Mouse (Mus musculus): ENCODE results near the gene Olfr736.

Olfr736 gene

GRCm38 (mm10) chr14:50380863-50381262, at the start of gene Olfr736:
TSS of gene Olfr736 (plus strand) at chr14:50381163.
- no peak for DNase-seq (ENCODE audit: low spot score in 2 of 2)

- no peak for DNase-seq (ENCODE audit: low spot score in 2 of 2)
Measured at GRCm38 (mm10) chr14:50348796-50349195, 32.2 kb upstream of the Olfr736 start, which contains the start of gene Olfr735. TSS of gene Olfr735 (minus strand) at chr14:50348872.

- no peak for DNase-seq (ENCODE audit: low spot score in 2 of 2)
Measured at GRCm38 (mm10) chr14:50352438-50352837, 28.5 kb upstream of the Olfr736 start.

GRCm38 (mm10) chr14:50356725-50357124, 24.2 kb upstream of the Olfr736 start:
- no peak for DNase-seq (ENCODE audit: low spot score in 2 of 2)

- DNase-seq (ENCODE audit: low spot score in 2 of 2) = no peak
Measured at GRCm38 (mm10) chr14:50357593-50357992, 23.4 kb upstream of the Olfr736 start, which contains the start of gene Tlr11. TSS of gene Tlr11 (plus strand) at chr14:50357914.

GRCm38 (mm10) chr14:50360480-50360879, 20.5 kb upstream of the Olfr736 start:
- no peak for DNase-seq (ENCODE audit: low spot score in 2 of 2)

GRCm38 (mm10) chr14:50363561-50363960, 17.4 kb upstream of the Olfr736 start:
- DNase-seq (ENCODE audit: low spot score in 2 of 2) = no peak

GRCm38 (mm10) chr14:50407268-50407667, 26.3 kb downstream of the Olfr736 start, which contains the start of gene Olfr738:
TSS of gene Olfr738 (plus strand) at chr14:50407568.
- DNase-seq (ENCODE audit: low spot score in 2 of 2) = no peak

- DNase-seq (ENCODE audit: low spot score in 2 of 2) = no peak
Measured at GRCm38 (mm10) chr14:50418326-50418725, 37.4 kb downstream of the Olfr736 start, which contains the start of gene Olfr739. TSS of gene Olfr739 (plus strand) at chr14:50418626.

Data from frontal cortex, postnatal 10 days (tissue).